Mouse (Mus musculus) cerebellum, adult 8-10 months (tissue): ENCODE data around the gene Fgfr2.

Experiments
- DNase-seq: peaks from one replicate; pipeline ENCODE4 v3.0.0; 2022

Gene Fgfr2

GRCm38 (mm10) chr7:131329416-131329815 lies 1793.7 kb downstream of the Fgfr2 start, which contains the start of gene Fam24b:
Gene Fam24b, minus strand, starts transcription at chr7:131329516.
- no peak for DNase-seq

GRCm38 (mm10) chr7:131327054-131327453 lies 1796.1 kb downstream of the Fgfr2 start:
- DNase-seq = no peak

GRCm38 (mm10) chr7:131322192-131322591 lies 1801.0 kb downstream of the Fgfr2 start, which contains the start of gene Cuzd1:
Gene Cuzd1, minus strand, starts transcription at chr7:131322292.
- no peak for DNase-seq

DNA sequence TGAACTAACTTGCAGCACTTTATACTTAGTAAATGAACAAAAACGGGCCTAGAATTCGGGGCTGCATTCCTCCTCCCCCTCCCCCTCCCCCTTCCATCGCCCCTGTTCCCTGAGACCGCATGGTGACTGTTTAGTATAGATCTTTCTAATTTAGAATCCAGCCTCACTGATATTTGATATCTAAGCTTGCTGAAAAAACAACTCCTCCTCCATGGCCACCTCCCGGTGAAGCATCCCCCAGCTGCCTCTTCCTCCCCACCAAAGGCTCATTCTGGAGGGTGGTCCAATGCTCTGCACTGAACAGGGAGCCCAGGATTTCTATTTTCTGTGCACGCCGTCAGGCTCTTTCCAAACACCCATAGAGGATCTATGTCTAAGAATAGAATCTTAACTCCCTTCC lies 1804.8 kb downstream of the Fgfr2 start:
- no peak for DNase-seq

GRCm38 (mm10) chr7:131317587-131317986 lies 1805.6 kb downstream of the Fgfr2 start:
- DNase-seq = no peak

GRCm38 (mm10) chr7:131314493-131314892 lies 1808.7 kb downstream of the Fgfr2 start:
- DNase-seq = no peak

GRCm38 (mm10) chr7:131306733-131307132 lies 1816.4 kb downstream of the Fgfr2 start:
- DNase-seq = no peak

DNA sequence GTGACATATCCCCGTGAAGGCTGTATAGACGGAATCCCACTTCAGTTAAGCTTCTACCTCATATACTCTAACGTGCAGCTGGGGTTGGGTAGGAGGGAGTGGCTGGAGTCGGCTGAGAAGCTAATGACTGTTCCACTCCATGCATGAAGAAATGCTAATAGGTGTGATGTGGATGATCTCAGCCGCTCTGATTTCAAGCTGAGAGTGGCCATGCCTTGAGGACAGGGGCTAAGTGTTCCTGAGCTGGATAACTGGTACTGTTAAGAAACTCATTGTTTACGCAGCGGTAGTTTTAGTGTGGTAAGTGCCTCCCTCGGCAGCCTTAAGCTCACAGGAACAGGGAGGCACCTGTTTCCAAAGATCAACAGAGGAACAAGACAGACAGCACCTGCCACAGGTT lies 1819.8 kb downstream of the Fgfr2 start:
- no peak for DNase-seq

DNA sequence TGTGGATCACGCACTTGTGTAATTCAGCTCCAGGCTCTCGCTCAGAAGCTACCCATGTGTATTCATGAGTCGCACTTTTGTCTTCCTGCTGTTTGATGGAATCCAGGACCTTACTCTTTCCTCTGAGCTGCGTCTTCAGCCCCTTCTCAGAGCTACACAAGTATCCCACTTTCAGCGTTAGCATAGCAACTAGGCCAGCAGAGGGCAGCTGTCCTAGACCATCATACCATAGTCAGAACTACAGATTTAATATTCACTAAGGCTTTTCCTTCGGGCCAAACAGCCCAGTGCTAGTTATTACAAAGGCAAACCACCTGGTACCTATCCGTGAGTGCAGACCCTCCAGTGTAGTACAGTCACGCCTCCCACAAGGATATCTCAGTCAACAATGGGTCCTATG lies 1826.0 kb downstream of the Fgfr2 start:
- DNase-seq = no peak

DNA sequence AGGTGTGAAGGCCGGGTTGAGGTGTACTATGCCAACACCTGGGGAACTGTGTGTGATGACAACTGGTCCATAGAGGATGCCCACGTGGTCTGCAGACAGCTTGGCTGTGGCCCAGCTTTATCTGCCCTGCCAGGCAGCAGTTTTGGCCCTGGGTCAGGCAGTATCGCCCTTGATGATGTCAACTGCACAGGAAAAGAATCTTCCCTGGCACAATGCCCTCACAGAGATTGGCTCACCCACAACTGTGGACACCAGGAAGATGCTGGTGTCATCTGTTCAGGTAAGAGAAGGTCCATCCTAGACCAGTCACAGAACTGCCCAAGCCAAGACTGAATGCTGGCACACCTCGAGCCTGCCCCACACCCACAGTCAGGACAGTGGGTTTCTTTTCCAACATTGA lies 1857.3 kb downstream of the Fgfr2 start:
- DNase-seq = no peak

- DNase-seq = no peak
Measured at GRCm38 (mm10) chr7:131264251-131264650, 1858.9 kb downstream of the Fgfr2 start.

- DNase-seq = no peak
Measured at GRCm38 (mm10) chr7:131260946-131261345, 1862.2 kb downstream of the Fgfr2 start.

DNA sequence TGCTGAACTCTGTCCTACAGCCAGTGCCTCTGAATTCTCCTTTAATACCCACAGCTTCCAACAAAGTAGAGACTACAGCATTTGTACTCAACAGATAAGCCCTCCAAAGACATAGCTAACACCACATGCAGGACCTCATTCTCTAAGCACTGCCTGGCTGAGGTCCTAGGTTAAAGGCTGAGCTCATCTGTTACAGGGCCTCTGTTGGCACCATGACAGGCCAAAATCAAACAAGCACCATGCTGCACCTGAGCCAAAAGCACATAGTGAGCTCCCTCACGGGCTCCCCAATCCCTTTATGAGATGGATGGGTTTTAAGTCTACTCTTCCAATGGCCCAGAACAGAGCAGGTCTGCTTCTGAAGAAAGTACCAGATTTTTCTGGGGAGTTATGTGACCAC lies 1865.8 kb downstream of the Fgfr2 start:
- DNase-seq = no peak

DNA sequence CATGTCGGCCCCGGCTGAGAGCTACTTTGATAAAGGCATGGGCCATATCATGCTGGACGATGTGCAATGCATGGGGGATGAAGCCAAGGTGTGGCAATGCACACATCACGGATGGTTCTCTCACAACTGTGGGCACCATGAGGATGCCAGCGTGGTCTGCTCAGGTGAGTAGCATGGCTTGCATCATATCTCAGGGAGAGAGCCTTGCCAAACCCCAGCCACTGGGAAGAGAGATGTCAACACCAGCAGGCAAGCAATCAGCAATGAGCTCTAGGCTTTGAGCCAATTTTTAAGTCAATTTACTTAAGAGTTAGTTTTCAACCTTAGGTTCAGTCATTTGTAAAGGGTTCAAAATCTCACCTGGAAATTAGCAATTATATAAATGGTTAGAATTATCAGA lies 1866.3 kb downstream of the Fgfr2 start:
- no peak for DNase-seq

DNA sequence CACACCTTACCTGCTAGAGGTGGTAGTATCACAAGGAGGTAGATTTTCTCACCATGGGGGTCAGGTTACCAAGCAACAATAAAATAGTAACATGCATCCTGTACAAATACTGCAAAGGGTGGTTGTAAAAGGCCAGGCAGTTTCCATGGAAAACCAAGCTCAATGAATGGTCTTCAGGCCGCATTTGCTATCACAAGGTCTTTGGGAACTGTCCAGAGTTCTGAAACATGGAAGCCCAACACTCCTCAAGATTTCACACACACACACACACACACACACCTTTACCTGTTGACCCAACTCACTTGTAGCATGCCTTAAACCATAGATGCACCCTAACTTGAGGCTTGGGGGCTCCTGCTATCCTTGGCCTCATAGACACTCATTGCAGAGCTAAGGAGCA lies 1878.2 kb downstream of the Fgfr2 start:
- DNase-seq = no peak

GRCm38 (mm10) chr7:131236091-131236490 lies 1887.1 kb downstream of the Fgfr2 start:
- DNase-seq = no peak

- no peak for DNase-seq
Measured at GRCm38 (mm10) chr7:131223086-131223485, 1900.1 kb downstream of the Fgfr2 start.

GRCm38 (mm10) chr7:131187996-131188395 lies 1935.2 kb downstream of the Fgfr2 start:
- DNase-seq = no peak

DNA sequence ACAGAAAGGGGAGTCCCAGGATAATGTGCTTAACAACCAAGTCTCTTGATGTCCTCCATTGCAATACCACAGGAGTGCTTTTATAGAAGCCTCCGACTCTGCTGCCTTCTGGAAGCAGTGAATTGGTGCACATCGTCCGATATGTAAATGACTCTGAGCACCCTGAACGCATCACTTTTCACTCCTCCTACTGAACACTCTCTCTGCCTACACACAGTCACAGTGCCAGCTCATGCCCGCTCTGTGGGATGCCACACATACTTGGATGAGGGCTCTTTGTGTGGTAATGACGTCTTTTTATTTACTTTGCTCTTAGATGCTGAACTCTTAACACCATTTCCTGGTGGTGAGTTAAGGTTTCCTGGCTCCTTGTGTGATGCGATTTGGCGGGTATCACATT lies 1936.1 kb downstream of the Fgfr2 start:
- no peak for DNase-seq

DNA sequence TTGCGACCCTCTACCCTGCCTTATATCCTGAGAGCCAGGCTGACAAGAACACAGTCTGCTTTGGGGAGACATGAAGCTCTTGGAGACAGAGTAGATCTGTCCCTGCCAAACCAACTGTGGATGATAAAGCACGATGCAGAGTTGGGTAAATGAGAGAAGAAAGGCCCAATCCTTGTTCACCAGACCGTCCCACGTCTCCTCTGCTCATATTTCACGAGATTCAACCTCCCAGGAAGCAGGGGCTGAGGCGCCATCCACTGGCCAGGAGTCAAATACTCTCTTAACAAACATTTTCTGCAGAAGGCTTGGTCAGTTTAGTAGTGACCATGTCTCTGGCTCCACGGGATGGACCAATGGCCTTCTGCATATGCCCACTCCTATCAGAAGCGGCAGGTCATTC lies 1938.8 kb downstream of the Fgfr2 start:
- DNase-seq = no peak

DNA sequence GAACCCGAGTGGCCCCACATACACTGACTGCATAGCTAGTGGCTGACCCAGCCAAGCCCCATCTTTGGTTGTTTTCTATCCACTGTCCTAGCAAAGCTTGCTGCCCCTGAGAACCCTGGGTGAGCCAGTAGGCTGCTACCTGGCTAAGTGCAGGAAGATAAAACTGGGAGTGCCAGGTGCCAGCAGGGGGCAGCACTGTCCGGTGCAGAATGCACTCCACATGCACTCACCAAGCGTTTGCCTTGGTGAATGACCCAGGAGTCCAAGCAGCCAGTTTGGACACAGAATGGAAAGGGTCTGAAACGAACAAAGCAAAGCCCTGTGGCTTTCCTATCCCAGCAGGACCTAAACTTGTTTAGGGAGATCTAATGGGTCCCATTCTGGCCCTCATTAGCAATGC lies 1940.5 kb downstream of the Fgfr2 start:
- DNase-seq = peak; percentile 3

GRCm38 (mm10) chr7:131174121-131174520 lies 1949.0 kb downstream of the Fgfr2 start, which contains the start of gene 5430419D17Rik:
Gene 5430419D17Rik, plus strand, starts transcription at chr7:131174402.
- no peak for DNase-seq

DNA sequence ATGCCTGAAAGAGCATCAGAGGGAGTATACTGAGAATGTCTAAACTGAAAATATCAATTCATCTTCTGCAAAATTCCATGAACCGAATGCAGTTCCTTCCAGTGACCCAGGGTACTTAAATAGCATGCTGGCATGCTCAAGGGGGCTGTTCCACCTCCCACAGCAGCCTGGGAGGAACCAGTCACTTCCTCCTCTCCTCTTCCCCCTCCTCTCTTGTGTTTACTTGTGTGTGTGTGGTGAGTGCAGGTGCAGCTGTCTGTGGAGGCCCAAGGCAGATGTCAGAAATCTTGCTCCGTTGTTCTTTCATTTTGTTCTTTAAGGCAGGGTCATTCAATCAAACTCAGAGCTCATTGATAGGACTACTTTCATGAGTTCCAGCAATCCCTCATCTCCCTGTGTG lies 1954.1 kb downstream of the Fgfr2 start:
- no peak for DNase-seq

- DNase-seq = no peak
Measured at GRCm38 (mm10) chr7:131167771-131168170, 1955.4 kb downstream of the Fgfr2 start.

DNA sequence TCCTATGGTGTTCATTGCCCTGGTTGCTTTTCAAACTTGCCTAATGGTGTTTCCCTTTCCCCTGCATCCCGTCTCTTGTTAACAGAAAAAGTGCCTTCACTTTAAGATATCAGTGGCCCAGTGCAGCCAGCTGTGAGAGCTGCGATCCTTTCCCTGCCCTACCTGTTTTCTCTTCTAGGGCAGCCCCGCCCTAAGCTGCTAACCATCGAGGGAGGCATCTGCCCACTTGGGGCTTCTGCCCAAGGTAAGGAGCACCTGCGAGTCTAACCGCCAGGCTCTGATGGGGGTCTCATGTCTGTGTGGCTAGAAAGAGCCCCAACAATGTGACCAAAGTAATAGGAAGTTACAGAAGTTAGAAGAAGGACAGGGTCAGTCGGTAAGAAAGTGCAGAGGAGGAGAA lies 1960.9 kb downstream of the Fgfr2 start:
- DNase-seq = no peak

- DNase-seq = no peak
Measured at GRCm38 (mm10) chr7:131153044-131153443, 1970.1 kb downstream of the Fgfr2 start.
